Mouse (Mus musculus) MEL (cell line): Measurements from ENCODE around the gene Gpatch2. TPM values are rescaled to one million over a fixed set of nuclear protein-coding genes. Genes with fewer than 3 reads are reported as not detected.

ENCODE experiments used
- DNase-seq: peaks from one replicate; pipeline ENCODE4 v3.0.0; 2011; ENCODE audit warnings: low read depth, low spot score
- H3K27ac ChIP-seq: 2 replicates; pipeline ENCODE4 v1.5.1; 2012; ENCODE audit warnings: low read depth, mild to moderate bottlenecking, control low read depth, low read length, moderate library complexity; ENCODE audit not compliant: control insufficient read depth
- H3K27me3 ChIP-seq, 2 experiments: fragments of 150-350 bp in 1 of 2; sonication (generic) in 1 of 2; 2 replicates each; pipeline ENCODE4 v1.6.1; 2012; ENCODE audit warnings: low read length in 2 of 2, mild to moderate bottlenecking in 2 of 2, improper control_type of control experiment in 1 of 2, moderate library complexity in 1 of 2; ENCODE audit not compliant: insufficient read depth in 2 of 2, control insufficient read depth in 1 of 2
- H3K36me3 ChIP-seq, 2 experiments: 2 replicates each; pipeline ENCODE4 v1.6.1; 2012 to 2014; ENCODE audit warnings: low read length in 2 of 2, improper control_type of control experiment in 1 of 2, inconsistent platforms in 1 of 2, mild to moderate bottlenecking in 1 of 2; ENCODE audit not compliant: insufficient read depth in 2 of 2, control insufficient read depth in 1 of 2
- H3K4me1 ChIP-seq, 2 experiments: fragments of 150-350 bp in 1 of 2; sonication (generic) in 1 of 2; 2 replicates each; pipeline ENCODE4 v1.6.1; 2012; ENCODE audit warnings: low read length in 2 of 2, improper control_type of control experiment in 1 of 2, mild to moderate bottlenecking in 1 of 2; ENCODE audit not compliant: insufficient read depth in 2 of 2, control insufficient read depth in 1 of 2
- H3K4me3 ChIP-seq, 2 experiments: fragments of 150-350 bp in 1 of 2; sonication (generic) in 1 of 2; 2 replicates each; pipeline ENCODE4 v1.5.1; 2012; ENCODE audit warnings: low read depth in 2 of 2, low read length in 2 of 2, mild to moderate bottlenecking in 2 of 2, moderate library complexity in 2 of 2, control low read depth in 1 of 2, improper control_type of control experiment in 1 of 2; ENCODE audit not compliant: control insufficient read depth in 1 of 2, insufficient read depth in 1 of 2
- H3K79me2 ChIP-seq: 2 replicates; pipeline ENCODE4 v1.6.1; 2012; ENCODE audit warnings: mild to moderate bottlenecking, low read length, moderate library complexity; ENCODE audit not compliant: control insufficient read depth, poor library complexity, insufficient read depth
- H3K9ac ChIP-seq: 2 replicates; pipeline ENCODE4 v1.6.1; 2012; ENCODE audit warnings: low read depth, mild to moderate bottlenecking, control low read depth, low read length, moderate library complexity; ENCODE audit not compliant: control insufficient read depth, poor library complexity, severe bottlenecking
- H3K9me3 ChIP-seq: fragments of 150-350 bp; sonication (generic); replicated peaks from 2 replicates; pipeline ENCODE4 v1.6.1; 2012; ENCODE audit warnings: mild to moderate bottlenecking, low read length, improper control_type of control experiment, moderate library complexity; ENCODE audit not compliant: insufficient read depth
- BHLHE40 ChIP-seq: IDR thresholded peaks from 2 replicates; pipeline ENCODE4 v1.6.1; 2012; ENCODE audit warnings: low read depth, mild to moderate bottlenecking, inconsistent platforms, low read length, improper control_type of control experiment, borderline replicate concordance
- CHD1 ChIP-seq: IDR thresholded peaks from 2 replicates; pipeline ENCODE4 v1.6.1; 2012; ENCODE audit warnings: low read depth, mild to moderate bottlenecking, inconsistent platforms, low read length, improper control_type of control experiment
- CHD2 ChIP-seq: IDR thresholded peaks from 2 replicates; pipeline ENCODE4 v1.6.1; 2011; ENCODE audit warnings: low read length, improper control_type of control experiment
- E2F4 ChIP-seq: IDR thresholded peaks from 2 replicates; pipeline ENCODE4 v1.6.1; 2011; ENCODE audit warnings: low read depth, low read length, improper control_type of control experiment, borderline replicate concordance
- ELF1 ChIP-seq: IDR thresholded peaks from 2 replicates; pipeline ENCODE4 v1.6.1; 2014; ENCODE audit warnings: low read depth, mild to moderate bottlenecking, inconsistent platforms, low read length, improper control_type of control experiment, moderate library complexity
- EP300 ChIP-seq, 2 experiments: IDR thresholded peaks; 2 replicates each; pipeline ENCODE4 v1.6.1; 2011; ENCODE audit warnings: improper control_type of control experiment in 2 of 2, low read length in 2 of 2, low read depth in 1 of 2, mild to moderate bottlenecking in 1 of 2
- GATA1 ChIP-seq: IDR thresholded peaks from 2 replicates; pipeline ENCODE4 v1.6.1; 2011; ENCODE audit warnings: low read depth, low read length, improper control_type of control experiment
- HCFC1 ChIP-seq: IDR thresholded peaks from 2 replicates; pipeline ENCODE4 v1.6.1; 2012; ENCODE audit warnings: low read depth, mild to moderate bottlenecking, inconsistent platforms, low read length, improper control_type of control experiment, moderate library complexity
- JUND ChIP-seq: IDR thresholded peaks from 2 replicates; pipeline ENCODE4 v1.6.1; 2011; ENCODE audit warnings: low read depth, mild to moderate bottlenecking, improper control_type of control experiment, low read length
- KAT2A ChIP-seq: conservative IDR thresholded peaks from 2 replicates; pipeline ENCODE4 v1.6.1; 2012; ENCODE audit warnings: low read depth, low read length, improper control_type of control experiment, inconsistent platforms
- MAX ChIP-seq: IDR thresholded peaks from 2 replicates; pipeline ENCODE4 v1.6.1; 2011; ENCODE audit warnings: low read length, improper control_type of control experiment
- MAZ ChIP-seq: IDR thresholded peaks from 2 replicates; pipeline ENCODE4 v1.6.1; 2012; ENCODE audit warnings: low read depth, mild to moderate bottlenecking, inconsistent platforms, low read length, improper control_type of control experiment
- MXI1 ChIP-seq: IDR thresholded peaks from 2 replicates; pipeline ENCODE4 v1.6.1; 2011; ENCODE audit warnings: mild to moderate bottlenecking, low read depth, low read length, improper control_type of control experiment
- NELFE ChIP-seq: IDR thresholded peaks from 2 replicates; pipeline ENCODE4 v1.6.1; 2011; ENCODE audit warnings: low read depth, low read length, improper control_type of control experiment
- POLR2A ChIP-seq, 2 experiments: IDR thresholded peaks; 2 replicates each; pipeline ENCODE4 v1.6.1; 2011 to 2012; ENCODE audit warnings: low read length in 2 of 2, mild to moderate bottlenecking in 2 of 2, control low read depth in 1 of 2, improper control_type of control experiment in 1 of 2, low read depth in 1 of 2, moderate library complexity in 1 of 2; ENCODE audit not compliant: control insufficient read depth in 1 of 2, insufficient read depth in 1 of 2, poor library complexity in 1 of 2
- POLR2AphosphoS2 ChIP-seq: IDR thresholded peaks from 2 replicates; pipeline ENCODE4 v1.6.1; 2011; ENCODE audit warnings: low read length, improper control_type of control experiment
- RAD21 ChIP-seq: IDR thresholded peaks from 2 replicates; pipeline ENCODE4 v1.6.1; 2011; ENCODE audit warnings: mild to moderate bottlenecking, low read depth, low read length, improper control_type of control experiment
- SIN3A ChIP-seq: IDR thresholded peaks from 2 replicates; pipeline ENCODE4 v1.6.1; 2012; ENCODE audit warnings: low read length, improper control_type of control experiment, inconsistent platforms
- TAL1 ChIP-seq: IDR thresholded peaks from 2 replicates; pipeline ENCODE4 v1.6.1; 2012; ENCODE audit warnings: mild to moderate bottlenecking, inconsistent platforms, low read length, moderate library complexity, mixed read lengths
- TBP ChIP-seq: IDR thresholded peaks from 2 replicates; pipeline ENCODE4 v1.8.0; 2011; ENCODE audit warnings: low read depth, low read length, improper control_type of control experiment
- TCF12 ChIP-seq: IDR thresholded peaks from 2 replicates; pipeline ENCODE4 v1.6.1; 2014; ENCODE audit warnings: low read depth, mild to moderate bottlenecking, inconsistent platforms, low read length, improper control_type of control experiment, moderate library complexity
- USF2 ChIP-seq, 2 experiments: IDR thresholded peaks; 2 replicates each; pipeline ENCODE4 v1.6.1; 2011 to 2012; ENCODE audit warnings: improper control_type of control experiment in 2 of 2, low read length in 2 of 2, borderline replicate concordance in 1 of 2, inconsistent platforms in 1 of 2, low read depth in 1 of 2, mild to moderate bottlenecking in 1 of 2; ENCODE audit not compliant: insufficient read depth in 1 of 2
- ZMIZ1 ChIP-seq: IDR thresholded peaks from 2 replicates; pipeline ENCODE4 v1.6.1; 2012; ENCODE audit warnings: low read depth, mild to moderate bottlenecking, inconsistent platforms, low read length, improper control_type of control experiment, moderate library complexity
- ZNF384 ChIP-seq: IDR thresholded peaks from 2 replicates; pipeline ENCODE4 v1.6.1; 2012; ENCODE audit warnings: low read depth, mild to moderate bottlenecking, inconsistent platforms, low read length, improper control_type of control experiment
- polyA plus RNA-seq, 2 experiments: library from polyadenylated mRNA; stranded (reverse) in 1 of 2; unstranded in 1 of 2; fragments of >175 nt in 1 of 2; fragments of >200 nt in 1 of 2; gene quantifications; 2 replicates each; pipeline versions ENCODE4 v1.2.1 to v1.2.4; 2012; ENCODE audit warnings: low replicate concordance in 2 of 2, low read depth in 1 of 2; ENCODE audit not compliant: insufficient read length in 2 of 2, insufficient read depth in 1 of 2, missing spikeins in 1 of 2
- total RNA-seq: library from RNA; depleted of rRNA; stranded (reverse); fragments of 300-350 nt; gene quantifications from 2 replicates; pipeline ENCODE4 v1.2.3, GENCODE M21; 2012; rRNA removed

Gene Gpatch2
- total RNA-seq (11.8 and 14.5 TPM in 2 replicates), polyA plus RNA-seq (10 to 100 TPM in 1 of 2 experiments, not detected in 1; 15.3 TPM)

DNA sequence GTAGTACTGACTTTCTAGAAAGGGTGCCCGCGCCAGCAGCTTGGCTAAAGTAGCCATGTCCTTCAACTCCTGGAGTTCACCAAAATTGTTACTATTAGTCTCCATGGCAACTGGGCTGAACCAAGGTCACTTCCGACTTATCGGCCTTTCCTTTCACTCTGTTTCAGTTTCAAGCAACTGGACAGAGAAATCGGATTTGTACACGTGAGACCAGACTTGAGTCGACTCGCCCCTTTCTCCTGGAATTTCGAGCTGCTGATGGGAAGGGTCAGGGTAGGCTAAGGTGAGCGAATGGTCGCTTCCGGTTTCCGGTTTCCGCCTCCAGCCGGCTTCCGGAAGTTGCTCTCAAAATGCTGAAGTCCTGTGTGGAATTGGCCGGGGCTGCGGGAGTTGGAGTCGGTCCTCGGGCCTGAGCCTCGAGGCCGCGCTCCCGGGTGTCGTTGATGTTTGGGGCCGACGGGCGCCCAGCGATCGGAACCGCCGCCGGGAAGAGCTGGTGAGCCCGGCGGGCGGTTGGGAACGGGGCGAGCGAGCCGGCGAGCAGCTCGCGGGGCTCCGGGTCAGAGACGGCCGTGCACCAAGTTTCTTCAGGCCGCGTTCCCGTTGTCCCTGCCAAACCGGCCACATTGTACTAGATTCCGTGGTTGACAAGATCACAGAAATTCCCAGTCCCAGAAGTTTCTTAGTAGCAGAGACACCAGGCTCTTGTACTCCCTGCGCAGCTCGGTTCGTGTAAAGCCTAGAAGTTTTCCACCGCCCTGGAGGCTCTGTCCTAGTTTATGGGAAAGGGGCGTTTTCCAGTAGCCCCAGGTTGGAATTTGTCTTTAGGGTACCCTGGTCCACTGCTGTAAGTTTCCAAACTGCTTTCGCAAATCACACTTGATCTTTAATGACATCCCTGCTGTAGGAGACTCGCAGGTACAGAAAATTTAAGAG lies at the start of gene Gpatch2, which contains the start of gene Spata17:
Gene Gpatch2 (plus strand): TSS at position 328 of the 936 bp plus-strand sequence.
Gene Spata17 (minus strand): TSS at position 285 of the 936 bp plus-strand sequence.
- Histone ChIP-seq H3K4me1 (peaks cover 0 to 4% of the 10 kb centered on the region in 2 experiments; a peak in 2 of 4 replicates), H3K27ac (peak within 1 kb of the TSS; percentile 78), H3K9ac (peak within 1 kb of the TSS; percentile 91), H3K36me3 (peaks cover 0 to 16% of the 10 kb centered on the region in 2 experiments; a peak in 2 of 4 replicates), H3K79me2 (peaks cover 10% of the 10 kb centered on the region), H3K9me3 (no peaks in the 10 kb centered on the region), H3K4me3 (peak within 1 kb of the TSS; percentile 83), H3K27me3 (no peaks in the 10 kb centered on the region)
- TF ChIP-seq TBP (peak; percentile 78), HCFC1 (peak; percentile 86), CHD1 (peak; percentile 99), ZMIZ1 (peak; percentile 79; the same call in 1 of the 2 replicates), NELFE (peak; percentile 85), MAZ (no peak), SIN3A (peak; percentile 96), ZNF384 (no peak), ELF1 (peak; percentile 91), CHD2 (no peak), E2F4 (0 out of 2 replicates have a peak, but pooled peaks have one; percentile 16), POLR2AphosphoS2 (peak; percentile 48; the same call in 1 of the 2 replicates), RAD21 (no peak), MAX (0 out of 2 replicates have a peak, but pooled peaks have one; percentile 21), TCF12 (peak; percentile 57; the same call in 1 of the 2 replicates), EP300 (IDR thresholded peaks at IDR 0.05; ENCODE audit: low read depth in 1 of 2, low read length in 2 of 2) (no peak), KAT2A (peak; percentile 36; the same call in 1 of the 2 replicates), MXI1 (peak; percentile 84), BHLHE40 (0 out of 2 replicates have a peak, but pooled peaks have one; percentile 28), TAL1 (no peak), JUND (no peak), GATA1 (peak; percentile 45), USF2 (IDR thresholded peaks at IDR 0.05; ENCODE audit: borderline replicate concordance in 1 of 2, insufficient read depth in 1 of 2, low read depth in 1 of 2, low read length in 2 of 2) (no peak), POLR2A (IDR thresholded peaks at IDR 0.05; ENCODE audit: control insufficient read depth in 1 of 2, insufficient read depth in 1 of 2, low read depth in 1 of 2, low read length in 2 of 2, poor library complexity in 1 of 2) (peak; percentile 60 to 85)
- peak; percentile 91 for DNase-seq
